Mouse (Mus musculus): ENCODE results near the gene Gm10840.

DNA sequence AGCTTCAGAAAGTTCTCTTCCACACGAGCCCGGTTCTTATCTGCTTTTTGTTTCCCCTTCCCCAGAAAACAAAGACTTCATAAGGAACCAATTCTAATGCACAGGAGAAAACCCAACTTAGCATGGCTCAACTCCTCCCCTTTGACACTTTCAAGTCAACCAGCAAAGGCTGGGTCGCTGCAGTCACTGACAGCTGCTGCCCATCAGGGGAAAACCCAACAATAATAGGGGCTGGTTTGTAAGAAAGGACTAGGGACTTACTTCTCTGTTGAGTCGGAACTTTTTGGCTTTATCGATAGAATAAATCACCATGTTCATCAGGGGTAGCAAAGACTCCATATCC, 41.4 kb downstream of the Gm10840 start, which contains the start of gene Strada:
- no peak for TF ChIP-seq GATA1 (IDR thresholded peaks at IDR 0.05; ENCODE audit: borderline replicate concordance, low read length)
- TF ChIP-seq FLI1 (IDR thresholded peaks at IDR 0.05; ENCODE audit: low read length): no peak

All from megakaryocyte, embryonic 14.5 days (primary cell).